Mouse (Mus musculus) forebrain, embryonic 14.5 days (tissue): ENCODE data around the gene Srek1. TPM values are rescaled to one million over a fixed set of nuclear protein-coding genes. Genes with fewer than 3 reads are reported as not detected.

Experiments used
- ATAC-seq: fragments of 200-750 bp; cut with Nextera tagmentation; 2 replicates; pipeline ENCODE4 v1.8.0; 2017; ENCODE audit warnings: mild to moderate bottlenecking, moderate library complexity
- DNase-seq: peaks from one replicate; pipeline ENCODE4 v3.0.0-alpha.2; 2015; ENCODE audit warnings: low spot score
- H3K27ac ChIP-seq: fragments of 300-500 bp; sonication (generic); 2 replicates; pipeline ENCODE4 v1.5.1; 2014; ENCODE audit warnings: low read depth, mild to moderate bottlenecking, control low read depth, low read length, moderate library complexity
- H3K27me3 ChIP-seq: fragments of 300-500 bp; sonication (generic); replicated peaks from 2 replicates; pipeline ENCODE4 v1.6.1; 2014; ENCODE audit warnings: low read length, control low read depth, mixed read lengths; ENCODE audit not compliant: control insufficient read depth, insufficient read depth
- H3K36me3 ChIP-seq: fragments of 300-500 bp; sonication (generic); 2 replicates; pipeline ENCODE4 v1.6.1; 2014; ENCODE audit warnings: low read length, control low read depth; ENCODE audit not compliant: control insufficient read depth, insufficient read depth
- H3K4me1 ChIP-seq: fragments of 300-500 bp; sonication (generic); 2 replicates; pipeline ENCODE4 v1.6.1; 2014; ENCODE audit warnings: antibody characterized with exemption, low read length, control low read depth; ENCODE audit not compliant: control insufficient read depth, insufficient read depth
- H3K4me2 ChIP-seq: fragments of 300-500 bp; sonication (generic); 2 replicates; pipeline ENCODE4 v1.6.1; 2014; ENCODE audit warnings: mild to moderate bottlenecking, control low read depth, low read length
- H3K4me3 ChIP-seq: fragments of 300-500 bp; sonication (generic); 2 replicates; pipeline ENCODE4 v1.5.1; 2014; ENCODE audit warnings: low read depth, low read length, control low read depth
- H3K9ac ChIP-seq: fragments of 300-500 bp; sonication (generic); 2 replicates; pipeline ENCODE4 v1.6.1; 2014; ENCODE audit warnings: mild to moderate bottlenecking, low read length, control low read depth, moderate library complexity
- H3K9me3 ChIP-seq: fragments of 300-500 bp; sonication (generic); replicated peaks from 2 replicates; pipeline ENCODE4 v1.6.1; 2016; ENCODE audit warnings: low read length, control low read depth, mixed read lengths; ENCODE audit not compliant: control insufficient read depth
- WGBS: fragments of 180-500 bp; shearing (Covaris S2); extraction: QIAGEN DNeasy Blood & Tissue Kit; methylation state at CpG from one replicate; pipeline ENCODE4 v1.1.7; 2014; 5-methylcytosine and 5-hydroxymethylcytosine counted together
- polyA plus RNA-seq: library from polyadenylated mRNA; unstranded; fragments of >200 nt; fragmentation: Nextera tagmentation; extraction: Ambion mirVana; gene quantifications from 2 replicates; pipeline ENCODE4 v1.2.1, GENCODE M21; 2014

Gene Srek1
- polyA plus RNA-seq, 1 experiment from 2014 or later: 48.1 TPM

DNA sequence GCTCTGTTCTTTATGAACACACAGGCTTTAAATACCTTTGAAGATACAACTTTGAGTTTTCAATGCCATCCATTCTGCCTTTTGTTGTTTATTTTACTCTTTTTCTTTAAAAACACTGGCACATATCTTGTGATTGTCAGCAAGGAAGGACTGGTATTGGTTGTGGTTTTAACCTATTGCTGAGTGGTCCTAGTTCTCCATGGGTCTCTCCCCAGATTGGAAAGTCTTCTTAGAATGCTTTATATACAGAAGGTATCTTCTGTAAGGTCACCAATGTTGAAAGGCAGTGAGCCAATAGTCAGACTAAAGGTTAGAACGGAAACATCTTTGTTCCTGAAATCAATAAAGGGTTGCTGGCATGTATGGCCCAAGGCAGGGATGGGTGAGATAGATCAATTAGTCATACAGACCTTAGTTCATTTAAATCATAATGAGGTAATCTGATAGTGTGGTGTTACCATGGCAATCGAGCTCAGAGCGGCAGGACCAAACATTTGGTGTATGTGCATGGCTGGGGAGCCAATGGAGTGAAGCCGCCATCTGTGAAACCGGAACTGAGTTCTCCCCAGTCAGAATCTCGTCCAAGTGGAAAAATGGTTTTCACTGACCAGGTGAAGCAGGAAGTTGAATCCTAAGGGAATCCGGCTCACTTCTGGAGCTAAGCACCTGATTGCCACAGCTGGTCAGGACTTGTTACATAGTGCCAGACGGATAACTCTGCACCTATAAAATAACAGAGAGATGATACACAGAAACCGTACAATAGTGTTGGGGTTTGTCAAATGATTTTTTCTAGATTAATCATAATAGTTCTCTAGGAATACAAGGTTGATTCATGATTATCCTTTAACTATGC, 20.5 kb upstream of the Srek1 start:
- Histone ChIP-seq H3K27ac (no peak overlapping the region), H3K27me3 (no peaks in the 10 kb centered on the region), H3K4me3 (no peak overlapping the region), H3K4me1 (peaks cover 4% of the 10 kb centered on the region; the same call in 1 of the 2 replicates), H3K4me2 (no peak overlapping the region), H3K9ac (no peak overlapping the region), H3K9me3 (no peaks in the 10 kb centered on the region), H3K36me3 (no peaks in the 10 kb centered on the region)
- DNase-seq (peak; percentile 49), ATAC-seq (peak; percentile 79)
- 46% methylated on average over 9 of the region's 9 CpGs for WGBS

DNA sequence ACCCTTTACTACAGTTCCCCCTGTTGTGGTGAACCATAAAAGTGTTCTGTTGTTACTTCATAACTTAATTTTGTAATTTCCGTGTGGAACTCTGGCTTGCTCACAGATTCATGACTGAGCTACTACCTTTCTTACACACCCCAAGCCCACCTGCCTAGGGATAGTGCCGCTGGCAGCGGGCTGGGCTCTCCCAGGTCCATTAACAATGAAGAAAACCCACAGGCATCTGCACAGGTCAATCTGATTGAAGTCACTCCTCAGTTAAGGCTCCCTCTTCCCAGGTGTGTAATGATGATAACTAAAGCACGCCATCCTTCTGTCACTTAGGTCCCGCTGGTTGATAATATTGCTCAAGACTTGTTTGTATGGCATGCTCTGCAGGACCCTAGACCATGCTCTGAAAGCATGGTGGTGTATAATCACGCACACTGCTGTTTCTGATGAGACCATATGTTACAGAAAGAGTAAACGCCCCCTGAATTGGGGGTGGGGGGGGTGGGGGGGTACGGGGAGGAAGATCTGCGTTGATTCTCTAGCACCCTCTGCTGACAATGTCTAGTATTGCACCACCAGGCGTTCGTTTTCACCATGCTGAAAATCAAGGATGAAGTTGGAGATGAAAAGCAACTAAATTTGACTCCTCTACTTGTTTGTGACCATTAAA, 5.6 kb upstream of the Srek1 start:
- ATAC-seq (peak; percentile 75), DNase-seq (peak; percentile 60)
- Histone ChIP-seq H3K4me1 (peaks cover under 1% of the 10 kb centered on the region; the same call in 1 of the 2 replicates), H3K4me2 (no peak overlapping the region), H3K36me3 (no peaks in the 10 kb centered on the region), H3K9ac (no peak overlapping the region), H3K9me3 (no peaks in the 10 kb centered on the region), H3K4me3 (no peak overlapping the region), H3K27me3 (no peaks in the 10 kb centered on the region), H3K27ac (no peak overlapping the region)
- 38% methylated on average over 11 of the region's 11 CpGs for WGBS

GRCm38 (mm10) chr13:103777126-103777525, 2.7 kb upstream of the Srek1 start:
- Histone ChIP-seq H3K9me3 (no peaks in the 10 kb centered on the region), H3K4me3 (no peak overlapping the region), H3K36me3 (no peaks in the 10 kb centered on the region), H3K4me1 (peaks cover 13% of the 10 kb centered on the region), H3K4me2 (no peak overlapping the region), H3K9ac (no peak overlapping the region), H3K27me3 (no peaks in the 10 kb centered on the region), H3K27ac (no peak overlapping the region)
- 69% methylated on average over 8 of the region's 8 CpGs for WGBS
- DNase-seq (no peak), ATAC-seq (no peak)

DNA sequence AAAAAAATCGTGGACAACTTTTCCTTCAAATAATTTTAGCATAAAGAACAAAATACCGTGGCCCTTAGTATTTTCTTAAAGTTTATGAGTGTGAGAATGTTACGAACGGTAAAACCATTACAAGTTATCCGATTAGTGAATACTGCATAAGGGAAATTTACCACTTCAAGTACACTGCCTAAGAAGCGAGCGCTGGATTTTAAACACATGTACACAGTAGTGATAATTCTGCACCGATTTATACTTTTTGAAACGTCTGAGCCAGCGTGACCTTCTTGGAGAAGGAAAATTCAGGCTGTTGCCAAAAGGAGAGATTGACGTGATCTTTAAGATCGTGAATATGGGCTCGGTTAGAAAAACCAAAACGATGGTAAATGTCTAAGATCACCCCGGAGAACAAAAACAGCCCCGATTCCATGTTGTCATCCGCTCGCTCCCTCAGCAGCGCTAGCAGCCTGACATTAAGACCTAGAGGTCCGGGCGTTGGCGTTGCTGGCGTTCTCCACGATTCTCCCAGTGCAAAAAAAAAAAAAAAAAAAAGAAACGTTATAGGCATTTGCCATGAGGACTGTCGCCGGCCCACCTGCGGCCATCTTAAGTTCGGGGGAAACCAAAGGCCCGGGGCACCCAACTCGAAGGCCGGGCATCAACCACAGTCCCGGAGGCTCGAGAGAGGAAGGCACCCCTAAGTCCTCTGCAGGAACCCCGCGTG, 845 bp downstream of the Srek1 start:
- Histone ChIP-seq H3K4me2 (peak overlapping the region; percentile 63), H3K27ac (peak overlapping the region; percentile 99), H3K4me1 (peaks cover 17% of the 10 kb centered on the region), H3K9ac (peak overlapping the region; percentile 76), H3K4me3 (peak overlapping the region; percentile 68), H3K36me3 (no peaks in the 10 kb centered on the region), H3K27me3 (no peaks in the 10 kb centered on the region), H3K9me3 (no peaks in the 10 kb centered on the region)
- WGBS: 2% methylated on average over 36 of the region's 36 CpGs
- ATAC-seq (peak; percentile 68; the same call in 1 of the 2 replicates), DNase-seq (no peak)

DNA sequence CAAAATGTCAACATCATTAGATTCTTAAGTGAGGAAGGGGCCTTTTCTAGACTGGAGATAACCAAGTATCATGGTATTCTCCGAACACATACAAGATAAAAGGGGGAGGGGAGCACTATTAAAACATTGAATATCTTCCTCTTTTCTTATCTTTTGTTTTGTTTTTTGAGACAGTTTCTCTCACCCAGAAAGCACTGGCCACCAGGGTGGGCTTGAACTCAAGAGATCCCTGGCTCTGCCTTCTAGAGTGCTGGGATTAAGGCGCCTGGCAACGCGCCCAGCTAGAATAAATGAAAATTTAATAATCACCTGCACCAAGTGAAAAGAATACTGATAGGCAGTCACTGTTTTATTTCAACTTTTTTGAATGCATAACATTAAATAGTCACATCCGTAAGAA, 1.5 kb downstream of the Srek1 start:
- DNase-seq (peak; percentile 43), ATAC-seq (no peak)
- Histone ChIP-seq H3K9me3 (no peaks in the 10 kb centered on the region), H3K4me2 (peak overlapping the region; percentile 63), H3K36me3 (0 out of 2 replicates have a peak, but pooled peaks cover under 1% of the 10 kb centered on the region), H3K4me1 (peaks cover 17% of the 10 kb centered on the region), H3K9ac (peak overlapping the region; percentile 76), H3K27me3 (no peaks in the 10 kb centered on the region), H3K4me3 (peak overlapping the region; percentile 68), H3K27ac (no peak overlapping the region)
- WGBS: 32% methylated on average over 5 of the region's 5 CpGs

GRCm38 (mm10) chr13:103770821-103771220, 3.6 kb downstream of the Srek1 start:
- Histone ChIP-seq H3K4me1 (peaks cover 17% of the 10 kb centered on the region), H3K4me3 (no peak overlapping the region), H3K9me3 (no peaks in the 10 kb centered on the region), H3K27ac (no peak overlapping the region), H3K36me3 (peaks cover 16% of the 10 kb centered on the region), H3K27me3 (no peaks in the 10 kb centered on the region), H3K4me2 (no peak overlapping the region), H3K9ac (no peak overlapping the region)
- ATAC-seq: no peak
- DNase-seq: no peak

GRCm38 (mm10) chr13:103767935-103768334, 6.5 kb downstream of the Srek1 start:
- Histone ChIP-seq H3K27ac (no peak overlapping the region), H3K9ac (no peak overlapping the region), H3K27me3 (no peaks in the 10 kb centered on the region), H3K4me1 (peaks cover 13% of the 10 kb centered on the region), H3K4me2 (no peak overlapping the region), H3K36me3 (peaks cover 25% of the 10 kb centered on the region), H3K4me3 (no peak overlapping the region), H3K9me3 (no peaks in the 10 kb centered on the region)
- ATAC-seq (no peak), DNase-seq (no peak)
- 93% methylated on average over 5 of the region's 5 CpGs for WGBS

DNA sequence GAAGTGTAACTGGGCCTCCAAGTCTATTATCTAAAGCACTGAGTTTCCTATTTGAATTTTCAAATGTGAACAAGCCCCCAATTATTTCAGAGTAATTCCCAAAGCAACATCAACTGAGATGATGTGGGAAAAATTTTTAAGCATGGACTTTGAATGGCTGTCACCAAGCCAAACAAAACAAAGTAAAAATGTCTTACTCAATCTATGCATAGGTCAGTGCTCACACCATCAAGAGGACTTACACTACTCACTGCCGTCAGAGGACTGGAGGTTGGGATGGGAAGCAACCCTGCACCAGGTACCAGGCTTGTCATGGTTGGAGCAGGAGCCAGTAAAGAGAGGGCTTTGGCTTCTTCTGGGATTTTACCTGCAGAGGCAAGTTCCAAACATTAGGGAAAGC, 10.8 kb downstream of the Srek1 start:
- no peak for ATAC-seq

More for the DNA sequence above, 10.8 kb downstream of the Srek1 start:
- H3K9me3 ChIP-seq: no peaks in the 10 kb centered on the region
- no peak overlapping the region for H3K9ac ChIP-seq
- H3K4me2 ChIP-seq: no peak overlapping the region
- no peak for DNase-seq
- 91% methylated on average over 1 of the region's 1 CpGs for WGBS
- H3K36me3 ChIP-seq: peaks cover 63% of the 10 kb centered on the region
- H3K4me1 ChIP-seq: no peaks in the 10 kb centered on the region
- no peaks in the 10 kb centered on the region for H3K27me3 ChIP-seq
- no peak overlapping the region for H3K27ac ChIP-seq
- H3K4me3 ChIP-seq: no peak overlapping the region
